Mouse (Mus musculus) splenic B cell, adult 2 months (primary cell): ENCODE results near the gene Slc12a3.

ENCODE experiments used
- DNase-seq: peaks from one replicate; pipeline ENCODE4 v3.0.0-alpha.2; 2011; ENCODE audit warnings: low read depth, low spot score
- H3K27me3 ChIP-seq: 2 replicates; pipeline ENCODE4 v1.6.1; 2012; ENCODE audit warnings: mild to moderate bottlenecking, low read length, moderate library complexity, mixed read lengths; ENCODE audit not compliant: control insufficient read depth, poor library complexity, insufficient read depth, severe bottlenecking
- H3K36me3 ChIP-seq: 2 replicates; pipeline ENCODE4 v1.6.1; 2012; ENCODE audit warnings: mild to moderate bottlenecking, low read length, moderate library complexity, mixed read lengths; ENCODE audit not compliant: control insufficient read depth, poor library complexity, insufficient read depth, severe bottlenecking

The Slc12a3 gene

DNA sequence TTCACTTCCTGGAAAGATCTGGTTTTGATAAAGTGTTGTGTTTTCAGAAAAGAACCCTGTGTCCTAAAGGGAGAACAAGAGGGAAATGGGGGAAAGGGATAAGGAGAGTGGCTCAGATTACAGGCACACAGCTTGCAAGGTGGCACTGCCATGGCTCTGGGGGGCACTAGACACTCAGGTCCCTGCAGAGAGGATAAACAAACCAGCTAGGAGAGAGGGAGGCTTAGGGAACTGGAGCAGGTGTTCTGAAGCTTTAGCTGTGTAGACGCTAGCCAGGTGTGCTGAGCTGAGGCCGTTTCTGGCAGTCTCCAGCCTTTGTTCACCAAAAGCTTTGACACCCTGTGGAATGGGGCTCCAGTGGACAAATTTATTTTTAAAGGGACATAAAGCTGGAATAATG, 14.9 kb upstream of the Slc12a3 start:
- Histone ChIP-seq H3K36me3 (peaks cover 2% of the 10 kb centered on the region), H3K27me3 (no peaks in the 10 kb centered on the region)
- no peak for DNase-seq

DNA sequence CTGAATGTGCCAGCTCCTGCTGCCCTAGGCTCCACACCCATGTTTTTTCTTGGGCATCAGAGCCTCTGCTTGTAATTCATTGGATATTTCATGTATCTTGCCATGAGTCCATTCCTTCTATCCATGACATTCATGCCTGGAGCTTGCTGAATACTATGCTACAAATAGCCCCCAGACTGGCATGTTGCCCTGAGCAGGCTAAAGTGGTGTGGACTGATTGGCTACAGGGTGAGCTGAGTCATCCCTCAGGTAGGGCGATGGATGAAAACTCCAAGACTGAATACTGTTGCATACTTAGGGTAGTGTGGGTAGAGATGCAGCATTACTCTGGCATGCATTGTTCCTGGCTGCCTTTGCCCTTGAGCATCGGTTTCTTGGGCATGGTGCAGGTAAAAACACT, 11.8 kb upstream of the Slc12a3 start:
- peaks cover 2% of the 10 kb centered on the region for H3K36me3 ChIP-seq

DNA sequence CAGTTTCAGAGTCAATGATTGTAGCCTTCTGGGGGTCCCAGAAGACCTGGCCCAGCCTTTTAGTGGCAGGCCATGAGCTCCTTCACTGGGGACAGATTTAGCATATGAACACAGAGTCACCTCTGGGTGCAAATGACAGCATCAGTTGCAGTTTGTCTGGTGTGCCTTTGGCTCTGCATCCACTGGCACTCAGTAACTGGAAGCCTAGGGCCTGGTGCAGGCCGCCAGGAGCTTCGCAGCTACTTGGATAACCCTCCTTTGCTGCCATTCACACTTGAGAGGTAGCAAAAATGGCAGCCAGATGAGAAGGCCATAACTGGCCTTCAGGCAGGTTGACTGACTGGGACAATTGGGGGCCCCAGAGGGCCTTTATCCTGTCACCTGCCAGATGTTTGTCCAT, 11.3 kb upstream of the Slc12a3 start:
- no peaks in the 10 kb centered on the region for H3K27me3 ChIP-seq
- H3K36me3 ChIP-seq, result peaks cover 2% of the 10 kb centered on the region
- DNase-seq, result no peak

More for the DNA sequence above, 11.8 kb upstream of the Slc12a3 start:
- H3K27me3 ChIP-seq, result no peaks in the 10 kb centered on the region
- no peak for DNase-seq

DNA sequence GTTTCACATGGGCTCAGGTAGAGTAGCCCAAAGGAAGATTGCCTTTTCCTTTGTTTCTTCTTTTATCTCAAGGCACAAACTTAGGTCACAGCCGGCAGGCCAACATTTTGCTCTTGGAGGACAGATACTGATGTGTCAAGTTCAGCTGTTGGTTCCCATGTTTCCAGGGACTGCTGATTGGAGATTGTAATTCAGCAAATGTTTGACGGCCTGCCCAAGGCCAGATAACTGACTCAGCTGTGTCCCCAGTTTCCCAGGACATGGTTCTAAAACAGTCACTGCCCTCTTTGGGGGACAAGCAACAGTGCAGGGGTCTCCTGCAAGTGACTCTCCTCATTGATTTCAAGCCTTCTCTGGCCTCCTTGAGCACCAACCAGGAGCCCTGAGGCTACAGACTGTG, 9.0 kb upstream of the Slc12a3 start:
- Histone ChIP-seq H3K36me3 (peaks cover under 1% of the 10 kb centered on the region), H3K27me3 (no peaks in the 10 kb centered on the region)
- no peak for DNase-seq

DNA sequence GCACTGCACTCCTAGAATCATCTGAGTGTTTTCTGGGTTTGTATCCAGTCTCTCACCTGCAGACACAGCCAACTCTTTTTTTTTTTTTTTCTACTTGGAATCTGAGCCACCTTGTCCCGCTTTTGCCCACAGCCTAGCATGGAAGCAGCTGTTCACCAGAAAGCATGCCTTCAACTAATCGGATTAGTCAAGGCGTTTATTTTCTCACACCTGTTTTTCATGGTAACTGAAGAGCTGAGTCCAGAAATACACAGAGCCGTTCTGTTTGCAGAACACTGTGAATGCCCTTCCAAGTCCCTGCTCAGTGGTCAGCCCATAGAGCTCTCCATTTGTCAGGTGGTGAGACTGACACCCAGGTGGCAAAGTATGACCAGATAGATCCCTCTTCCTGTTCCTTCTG, 6.9 kb upstream of the Slc12a3 start:
- Histone ChIP-seq H3K36me3 (no peaks in the 10 kb centered on the region), H3K27me3 (no peaks in the 10 kb centered on the region)
- DNase-seq, result no peak

DNA sequence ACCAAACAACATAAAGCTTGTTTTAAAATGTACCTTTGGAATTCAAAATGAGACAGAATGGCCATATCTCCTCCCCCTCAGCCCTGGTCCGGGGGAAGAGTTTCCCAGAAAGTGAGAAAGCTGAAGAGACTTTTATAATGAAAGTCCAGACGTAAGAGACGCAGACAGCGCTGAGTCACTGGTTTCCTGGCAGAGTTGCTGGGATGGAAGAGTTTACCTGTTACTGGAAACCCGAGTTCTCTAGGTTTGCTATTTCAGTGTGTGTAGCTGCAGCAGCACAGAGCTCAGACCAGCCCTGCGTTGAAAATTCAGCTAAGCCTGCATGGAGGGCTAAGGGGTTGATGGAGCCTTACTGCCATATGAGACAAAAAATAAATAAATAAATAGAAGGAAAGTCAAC, 6.0 kb upstream of the Slc12a3 start:
- no peak for DNase-seq
- no peaks in the 10 kb centered on the region for H3K27me3 ChIP-seq

DNA sequence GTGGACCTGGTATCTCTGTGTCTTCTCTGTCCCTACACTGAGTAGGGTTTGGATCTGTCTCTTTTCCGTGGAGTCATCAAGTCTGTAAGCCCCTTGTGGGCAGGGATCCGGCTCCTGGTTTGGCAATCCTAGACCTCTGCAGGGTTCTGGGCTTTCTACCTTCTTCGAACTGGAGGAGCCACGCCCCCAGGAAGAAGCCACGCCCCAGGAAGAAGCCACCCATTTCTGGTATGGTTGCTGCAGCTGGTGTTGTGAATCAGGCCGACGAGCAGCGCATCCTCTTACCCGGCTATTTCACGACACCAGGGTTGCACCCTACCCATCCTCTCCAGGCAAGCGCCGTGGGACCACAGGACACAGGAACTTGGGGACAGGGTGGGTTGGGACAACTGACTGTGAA, 4.9 kb upstream of the Slc12a3 start:
- H3K27me3 ChIP-seq, result no peaks in the 10 kb centered on the region
- no peaks in the 10 kb centered on the region for H3K36me3 ChIP-seq
- peak; percentile 38 for DNase-seq

More for the DNA sequence above, 6.0 kb upstream of the Slc12a3 start:
- no peaks in the 10 kb centered on the region for H3K36me3 ChIP-seq

DNA sequence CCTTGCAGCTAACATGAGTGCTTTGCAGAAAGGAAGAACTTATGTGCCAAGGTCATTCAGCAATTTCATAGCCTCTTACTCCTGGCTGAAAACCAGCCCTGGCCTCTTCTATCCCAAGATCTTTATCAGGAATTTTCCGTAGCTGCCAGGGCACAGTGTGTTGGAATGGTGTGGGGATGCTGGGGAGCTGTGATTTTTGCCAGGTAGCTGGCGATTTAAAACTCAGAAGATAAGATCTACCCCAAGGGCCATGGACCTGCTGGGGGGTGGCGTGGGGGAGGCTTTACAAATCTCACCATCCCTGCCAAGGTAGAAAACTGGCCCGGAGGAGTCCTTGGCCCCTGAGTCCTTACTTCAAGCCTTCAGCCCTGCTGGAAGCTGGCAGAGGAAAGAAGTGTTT, 3.0 kb upstream of the Slc12a3 start:
- no peaks in the 10 kb centered on the region for H3K36me3 ChIP-seq
- no peaks in the 10 kb centered on the region for H3K27me3 ChIP-seq
- no peak for DNase-seq

DNA sequence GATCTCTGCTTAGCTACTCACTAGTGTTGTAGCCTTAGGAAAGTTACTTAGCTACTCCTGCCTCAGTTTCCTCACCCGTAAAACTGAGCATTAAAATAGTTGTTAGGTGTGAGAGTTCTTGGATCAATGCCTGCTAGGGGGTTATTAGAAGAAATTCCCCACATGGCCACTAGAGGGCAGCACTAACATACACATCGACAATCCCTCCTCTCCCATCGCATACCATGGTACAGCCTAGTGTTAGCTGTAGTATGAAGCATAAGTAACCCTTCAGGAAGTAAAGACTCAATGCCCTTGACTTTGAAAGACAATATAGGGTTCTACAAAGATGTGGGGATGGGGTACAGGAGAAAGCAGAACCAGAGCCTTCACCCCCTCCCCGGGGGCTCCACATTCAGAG, 1.7 kb downstream of the Slc12a3 start:
- Histone ChIP-seq H3K27me3 (no peaks in the 10 kb centered on the region), H3K36me3 (no peaks in the 10 kb centered on the region)
- DNase-seq, result peak; percentile 89

DNA sequence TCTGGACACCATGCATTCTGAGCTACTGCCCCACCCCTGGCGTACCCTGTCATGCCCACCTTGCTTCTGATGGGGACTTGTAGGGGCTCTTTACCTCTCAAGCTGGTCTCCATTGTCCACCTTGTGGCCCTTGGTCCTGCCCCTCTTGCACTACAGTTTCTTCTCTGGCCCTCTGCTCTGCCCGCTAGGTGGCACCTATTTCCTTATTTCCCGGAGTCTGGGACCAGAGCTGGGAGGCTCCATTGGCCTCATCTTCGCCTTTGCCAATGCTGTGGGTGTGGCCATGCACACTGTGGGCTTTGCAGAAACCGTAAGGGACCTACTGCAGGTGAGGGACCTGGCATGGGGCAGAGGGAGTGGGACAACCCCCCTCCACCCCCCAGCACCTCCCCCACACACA, 4.3 kb downstream of the Slc12a3 start:
- peak; percentile 39 for DNase-seq
- no peaks in the 10 kb centered on the region for H3K36me3 ChIP-seq

DNA sequence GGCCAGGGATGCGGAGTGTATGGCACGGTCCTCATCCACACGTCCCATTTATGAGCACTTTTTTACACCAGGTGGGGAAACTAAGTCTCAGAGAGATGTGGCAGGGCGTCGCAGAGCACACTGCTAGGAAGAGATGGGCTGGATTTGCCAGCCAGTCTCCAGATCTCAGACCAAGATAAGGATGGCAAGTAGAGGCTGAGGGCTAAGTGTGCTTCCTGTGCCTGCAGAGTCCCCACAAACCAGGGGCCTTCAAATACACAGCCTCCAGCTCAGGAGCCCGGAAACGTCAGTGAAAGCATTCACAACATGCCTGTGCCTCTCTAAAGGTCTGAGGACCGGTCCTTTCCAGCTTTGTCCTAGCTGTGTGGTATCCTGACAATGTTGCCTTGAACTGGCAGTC, 8.6 kb downstream of the Slc12a3 start:
- no peak for DNase-seq
- no peaks in the 10 kb centered on the region for H3K27me3 ChIP-seq
- H3K36me3 ChIP-seq, result no peaks in the 10 kb centered on the region

More for the DNA sequence above, 4.3 kb downstream of the Slc12a3 start:
- no peaks in the 10 kb centered on the region for H3K27me3 ChIP-seq

DNA sequence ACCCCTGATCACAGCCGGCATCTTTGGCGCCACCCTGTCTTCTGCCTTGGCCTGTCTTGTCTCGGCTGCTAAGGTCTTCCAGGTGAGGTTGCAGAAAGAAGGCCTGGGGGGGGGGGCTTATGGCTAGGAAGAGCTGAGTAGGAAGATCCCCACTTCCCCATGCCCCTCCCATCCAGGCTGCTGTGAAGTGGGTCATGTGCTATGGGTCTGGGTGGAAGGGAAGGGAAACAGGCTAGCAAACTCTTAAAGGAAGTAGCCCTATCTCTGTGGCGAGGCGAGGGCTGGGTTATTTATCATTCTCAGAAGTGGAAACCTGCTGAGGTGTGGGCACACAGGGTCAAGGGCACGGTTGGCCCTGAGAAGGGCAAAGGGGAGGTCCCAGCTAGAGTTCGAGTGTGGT, 11.8 kb downstream of the Slc12a3 start:
- no peaks in the 10 kb centered on the region for H3K27me3 ChIP-seq
- no peaks in the 10 kb centered on the region for H3K36me3 ChIP-seq
- no peak for DNase-seq

DNA sequence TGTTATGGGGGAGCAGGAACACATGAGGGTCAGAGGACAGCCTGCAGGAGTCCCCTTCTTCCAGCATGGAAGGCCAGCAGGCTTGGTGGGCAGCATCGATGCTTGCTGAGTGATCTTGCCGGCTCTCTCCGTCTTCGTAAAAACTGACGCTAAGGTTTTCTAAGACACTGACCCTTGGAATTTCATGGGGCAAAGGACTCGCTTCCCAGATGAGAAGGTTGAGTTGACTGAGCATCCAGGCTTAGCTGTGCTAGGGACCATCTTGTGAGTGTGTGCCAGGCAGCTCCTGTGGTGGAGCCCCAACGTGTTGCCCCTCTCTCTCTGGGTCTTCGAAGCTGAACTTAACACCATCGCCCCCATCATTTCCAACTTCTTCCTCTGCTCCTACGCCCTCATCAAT, 13.7 kb downstream of the Slc12a3 start:
- DNase-seq, result no peak
- Histone ChIP-seq H3K27me3 (no peaks in the 10 kb centered on the region), H3K36me3 (no peaks in the 10 kb centered on the region)

DNA sequence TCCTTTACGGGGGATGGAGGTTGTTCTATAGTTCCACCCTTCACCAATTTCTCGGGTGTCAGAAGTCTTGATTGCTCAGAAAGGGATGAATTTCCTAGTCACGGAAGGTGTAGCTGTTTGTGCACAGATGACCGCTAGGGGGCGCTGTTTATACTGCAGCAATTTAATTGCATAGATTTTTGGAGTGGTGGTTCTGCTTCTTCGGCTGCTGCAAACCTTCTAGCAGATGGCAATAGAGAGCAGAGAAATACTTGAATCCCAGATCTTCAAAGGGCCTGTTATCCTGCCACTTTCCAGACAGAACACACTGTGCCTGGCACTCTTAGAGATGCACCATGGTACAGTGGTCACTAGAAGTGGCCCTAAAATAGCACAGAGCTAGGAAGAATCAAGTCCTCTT, 14.3 kb downstream of the Slc12a3 start:
- H3K27me3 ChIP-seq, result no peaks in the 10 kb centered on the region
- H3K36me3 ChIP-seq, result no peaks in the 10 kb centered on the region
- DNase-seq, result peak; percentile 90

DNA sequence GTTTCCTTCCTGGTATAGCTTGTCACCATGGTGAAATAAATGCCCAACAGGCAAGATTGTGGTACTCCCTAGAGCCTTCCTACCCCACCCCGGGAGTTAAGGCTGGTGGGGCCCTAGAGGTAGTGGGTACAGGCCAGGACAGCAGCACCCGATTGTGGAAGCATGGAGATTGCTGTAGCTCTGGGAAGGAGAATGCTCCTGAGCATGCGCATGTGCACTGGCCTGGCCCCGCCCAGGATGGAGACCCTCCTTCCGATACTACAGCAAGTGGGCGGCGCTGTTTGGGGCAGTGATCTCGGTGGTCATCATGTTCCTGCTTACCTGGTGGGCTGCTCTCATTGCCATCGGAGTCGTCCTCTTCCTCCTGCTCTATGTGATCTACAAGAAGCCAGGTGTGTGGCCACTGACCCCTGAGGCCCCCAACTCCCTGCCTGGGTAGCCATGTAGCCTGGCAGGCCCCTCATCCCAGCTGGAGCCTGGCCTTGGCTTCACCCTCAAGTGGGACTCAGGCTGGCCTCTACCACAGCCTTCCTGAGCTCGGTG, 14.8 kb downstream of the Slc12a3 start:
- Histone ChIP-seq H3K27me3 (no peaks in the 10 kb centered on the region), H3K36me3 (no peaks in the 10 kb centered on the region)
- no peak for DNase-seq

DNA sequence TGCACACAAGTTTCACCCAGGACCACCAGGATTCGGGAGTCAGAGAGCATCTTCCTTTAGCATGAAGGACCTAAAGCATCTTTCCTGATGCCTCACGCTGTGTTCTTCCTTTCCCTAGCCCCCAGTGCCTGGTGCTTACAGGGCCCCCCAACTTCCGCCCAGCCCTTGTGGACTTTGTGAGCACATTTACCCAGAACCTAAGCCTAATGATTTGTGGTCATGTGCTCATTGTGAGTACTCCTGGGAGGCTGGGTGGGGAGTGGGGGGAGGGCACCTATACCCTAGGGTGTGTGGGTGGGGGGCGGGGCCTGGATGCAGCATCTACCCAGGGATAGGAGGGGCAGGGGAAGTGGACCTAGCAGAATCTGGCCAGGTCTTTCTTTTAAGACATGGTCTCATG, 16.7 kb downstream of the Slc12a3 start:
- peak; percentile 45 for DNase-seq
- Histone ChIP-seq H3K36me3 (no peaks in the 10 kb centered on the region), H3K27me3 (no peaks in the 10 kb centered on the region)
